In genomic region chr12:109950632-109951031, GRCm38 (mm10) we compare ENCODE assay signal across 13 mouse cellular contexts.
DNase-seq lines count a peak whose midpoint lies in the region; ATAC-seq and TF ChIP-seq lines count a peak whose summit lies in the region.
"Had no signal": no experiment of that assay in that cellular context is flagged by ENCODE, and none has a peak within 500 bp of the region (broad histone marks: within the 10 kb centered on the region; RNA-seq: fewer than 3 reads in every experiment).

No protein-coding gene starts in this region.

- H3K27ac ChIP-seq in hindbrain, postnatal 0 days = no peak overlapping the region
- no peak overlapping the region for H3K27ac ChIP-seq in hindbrain, embryonic 12.5 days
- no peak overlapping the region for H3K27ac ChIP-seq in neural tube, embryonic 15.5 days (replicated peaks)
- H3K27ac ChIP-seq: kidney, embryonic 15.5 days; limb, embryonic 15.5 days; macrophage had no signal

- no peaks in the 10 kb centered on the region for H3K9me3 ChIP-seq in hindbrain, postnatal 0 days (ENCODE audit: low read length)
- no peaks in the 10 kb centered on the region for H3K9me3 ChIP-seq in hindbrain, embryonic 12.5 days (replicated peaks)
- H3K9me3 ChIP-seq in neural tube, embryonic 15.5 days (replicated peaks) = no peaks in the 10 kb centered on the region
- H3K9me3 ChIP-seq: kidney, embryonic 15.5 days; limb, embryonic 15.5 days had no signal

- DNase-seq in hindbrain, postnatal 0 days (ENCODE audit: low spot score) = no peak
- DNase-seq in neural tube, embryonic 10.5 days (ENCODE audit: extremely low spot score, low spot score) = peak; percentile 44
- DNase-seq in embryo, embryonic 9.5 days (ENCODE audit: extremely low spot score) = peak; percentile 47
- DNase-seq in adrenal gland, postnatal 10 days = no peak
- DNase-seq in heart, adult 9 months (ENCODE audit: low spot score in 2 of 2) = no peak
- DNase-seq: cerebellum, postnatal 14 days; heart, postnatal 36 days had no signal

- H3K4me1 ChIP-seq in hindbrain, postnatal 0 days (ENCODE audit: insufficient read depth, low read length) = no peaks in the 10 kb centered on the region
- peaks cover 39% of the 10 kb centered on the region for H3K4me1 ChIP-seq in hindbrain, embryonic 12.5 days
- peaks cover 5% of the 10 kb centered on the region; the same call in 1 of the 2 replicates for H3K4me1 ChIP-seq in neural tube, embryonic 15.5 days

- no peaks in the 10 kb centered on the region for H3K27me3 ChIP-seq in hindbrain, postnatal 0 days (ENCODE audit: insufficient read depth, low read length)
- peaks cover 10% of the 10 kb centered on the region for H3K27me3 ChIP-seq in hindbrain, embryonic 12.5 days
- peaks cover 3% of the 10 kb centered on the region; the same call in 1 of the 2 replicates for H3K27me3 ChIP-seq in neural tube, embryonic 15.5 days (replicated peaks)
- H3K27me3 ChIP-seq: CH12.LX; limb, embryonic 15.5 days had no signal

- no peak for ATAC-seq in hindbrain, postnatal 0 days
- ATAC-seq in hindbrain, embryonic 12.5 days (ENCODE audit: low FRiP score) = no peak
- no peak for ATAC-seq in neural tube, embryonic 15.5 days (ENCODE audit: low FRiP score)

- WGBS in hindbrain, postnatal 0 days = 48% methylated on average over 6 of the region's 6 CpGs
- 37% methylated on average over 6 of the region's 6 CpGs for WGBS in hindbrain, embryonic 12.5 days
- WGBS in neural tube, embryonic 15.5 days = 48% methylated on average over 6 of the region's 6 CpGs

- H3K9ac ChIP-seq in hindbrain, postnatal 0 days (replicated peaks; ENCODE audit: low read length) = no peak overlapping the region
- no peak overlapping the region for H3K9ac ChIP-seq in hindbrain, embryonic 12.5 days
- H3K9ac ChIP-seq in neural tube, embryonic 15.5 days (replicated peaks) = no peak overlapping the region
- H3K9ac ChIP-seq: kidney, embryonic 15.5 days; limb, embryonic 15.5 days had no signal

- TF ChIP-seq CTCF in hindbrain, postnatal 0 days (IDR thresholded peaks at IDR 0.05; ENCODE audit: low read depth) = peak; percentile 29; the same call in 1 of the 2 replicates

- H3K4me3 ChIP-seq in hindbrain, postnatal 0 days (ENCODE audit: low read length) = no peak overlapping the region
- H3K4me3 ChIP-seq in hindbrain, embryonic 12.5 days = no peak overlapping the region
- H3K4me3 ChIP-seq in neural tube, embryonic 15.5 days (replicated peaks) = no peak overlapping the region
- H3K4me3 ChIP-seq: kidney, embryonic 15.5 days; limb, embryonic 15.5 days had no signal

- no peak overlapping the region for H3K4me2 ChIP-seq in hindbrain, postnatal 0 days (ENCODE audit: low read depth, low read length)
- no peak overlapping the region for H3K4me2 ChIP-seq in hindbrain, embryonic 12.5 days (replicated peaks)
- no peak overlapping the region for H3K4me2 ChIP-seq in neural tube, embryonic 15.5 days
- H3K4me2 ChIP-seq: kidney, embryonic 15.5 days; limb, embryonic 15.5 days had no signal

- no peaks in the 10 kb centered on the region for H3K36me3 ChIP-seq in hindbrain, postnatal 0 days (ENCODE audit: insufficient read depth, low read length)
- no peaks in the 10 kb centered on the region for H3K36me3 ChIP-seq in hindbrain, embryonic 12.5 days
- H3K36me3 ChIP-seq in neural tube, embryonic 15.5 days = no peaks in the 10 kb centered on the region
- H3K36me3 ChIP-seq: kidney, embryonic 15.5 days; limb, embryonic 15.5 days had no signal

Comparison
In these comparisons a context has a peak if more than half of its experiments do, and no peak if none do; other contexts are left out.
1. DNase-seq: peak in neural tube, embryonic 10.5 days (single experiment) and embryo, embryonic 9.5 days (single experiment); none in hindbrain, postnatal 0 days (single experiment), adrenal gland, postnatal 10 days (single experiment) and heart, adult 9 months (0 of 2).